Mouse (Mus musculus): ENCODE results near the gene Sp8. TPM values are rescaled to one million over a fixed set of nuclear protein-coding genes. Genes with fewer than 3 reads are reported as not detected.
A peak's percentile ranks its signal among the peaks of the same experiment; 100 is the strongest.

Sp8 gene
- polyA plus RNA-seq, 1 experiment, result not detected

- Histone ChIP-seq H3K4me3 (ENCODE audit: low read depth, low read length) (no peak overlapping the region), H3K27ac (ENCODE audit: insufficient read depth, low read depth, low read length) (no peak overlapping the region), H3K27me3 (ENCODE audit: control insufficient read depth, insufficient read depth, low read length) (peaks cover 60% of the 10 kb centered on the region), H3K4me1 (ENCODE audit: control insufficient read depth, insufficient read depth, insufficient read length, low read length) (peaks cover 14% of the 10 kb centered on the region), H3K36me3 (ENCODE audit: control insufficient read depth, insufficient read depth, low read length) (no peaks in the 10 kb centered on the region)
- TF ChIP-seq POLR2A (IDR thresholded peaks at IDR 0.05; ENCODE audit: low read depth, low read length) (no peak), CTCF (IDR thresholded peaks at IDR 0.05; ENCODE audit: extremely low read depth, insufficient read length, insufficient replicate concordance, low read depth, low read length) (no peak)
Observed at GRCm38 (mm10) chr12:118844111-118844510, 2.0 kb upstream of the Sp8 start.

GRCm38 (mm10) chr12:118844841-118845240 lies 1.3 kb upstream of the Sp8 start:
- H3K27ac ChIP-seq (ENCODE audit: insufficient read depth, low read depth, low read length), result no peak overlapping the region
- TF ChIP-seq POLR2A (IDR thresholded peaks at IDR 0.05; ENCODE audit: low read depth, low read length) (no peak), CTCF (IDR thresholded peaks at IDR 0.05; ENCODE audit: extremely low read depth, insufficient read length, insufficient replicate concordance, low read depth, low read length) (no peak)

GRCm38 (mm10) chr12:118845351-118845750 lies 778 bp upstream of the Sp8 start:
- WGBS, result 13% methylated on average over 3 of the region's 3 CpGs
- H3K27me3 ChIP-seq (ENCODE audit: control insufficient read depth, insufficient read depth, low read length), result peaks cover 63% of the 10 kb centered on the region

More at GRCm38 (mm10) chr12:118844841-118845240, 1.3 kb upstream of the Sp8 start:
- Histone ChIP-seq H3K4me3 (ENCODE audit: low read depth, low read length) (no peak overlapping the region), H3K4me1 (ENCODE audit: control insufficient read depth, insufficient read depth, insufficient read length, low read length) (peaks cover 18% of the 10 kb centered on the region), H3K36me3 (ENCODE audit: control insufficient read depth, insufficient read depth, low read length) (no peaks in the 10 kb centered on the region), H3K27me3 (ENCODE audit: control insufficient read depth, insufficient read depth, low read length) (peaks cover 63% of the 10 kb centered on the region)
- 7% methylated on average over 3 of the region's 3 CpGs for WGBS

GRCm38 (mm10) chr12:118846649-118847321 lies 656 bp downstream of the Sp8 start:
- no peaks in the 10 kb centered on the region for H3K36me3 ChIP-seq (ENCODE audit: control insufficient read depth, insufficient read depth, low read length)
- TF ChIP-seq POLR2A (IDR thresholded peaks at IDR 0.05; ENCODE audit: low read depth, low read length) (no peak), CTCF (IDR thresholded peaks at IDR 0.05; ENCODE audit: extremely low read depth, insufficient read length, insufficient replicate concordance, low read depth, low read length) (no peak)
- 1% methylated on average over 59 of the region's 59 CpGs for WGBS
- H3K27me3 ChIP-seq (ENCODE audit: control insufficient read depth, insufficient read depth, low read length), result peaks cover 61% of the 10 kb centered on the region
- H3K27ac ChIP-seq (ENCODE audit: insufficient read depth, low read depth, low read length), result no peak overlapping the region
- H3K4me1 ChIP-seq (ENCODE audit: control insufficient read depth, insufficient read depth, insufficient read length, low read length), result peaks cover 18% of the 10 kb centered on the region
- peak overlapping the region; percentile 59 for H3K4me3 ChIP-seq (ENCODE audit: low read depth, low read length)

More at GRCm38 (mm10) chr12:118845351-118845750, 778 bp upstream of the Sp8 start:
- H3K27ac ChIP-seq (ENCODE audit: insufficient read depth, low read depth, low read length), result no peak overlapping the region
- H3K4me1 ChIP-seq (ENCODE audit: control insufficient read depth, insufficient read depth, insufficient read length, low read length), result peaks cover 18% of the 10 kb centered on the region
- H3K4me3 ChIP-seq (ENCODE audit: low read depth, low read length), result no peak overlapping the region
- H3K36me3 ChIP-seq (ENCODE audit: control insufficient read depth, insufficient read depth, low read length), result no peaks in the 10 kb centered on the region
- TF ChIP-seq CTCF (IDR thresholded peaks at IDR 0.05; ENCODE audit: extremely low read depth, insufficient read length, insufficient replicate concordance, low read depth, low read length), result no peak
- TF ChIP-seq POLR2A (IDR thresholded peaks at IDR 0.05; ENCODE audit: low read depth, low read length), result no peak

- H3K4me1 ChIP-seq (ENCODE audit: control insufficient read depth, insufficient read depth, insufficient read length, low read length), result peaks cover 18% of the 10 kb centered on the region
Observed at GRCm38 (mm10) chr12:118847381-118847780, 1.3 kb downstream of the Sp8 start.

GRCm38 (mm10) chr12:118847861-118848495 lies 1.8 kb downstream of the Sp8 start:
- H3K27ac ChIP-seq (ENCODE audit: insufficient read depth, low read depth, low read length), result no peak overlapping the region
- peaks cover 18% of the 10 kb centered on the region for H3K4me1 ChIP-seq (ENCODE audit: control insufficient read depth, insufficient read depth, insufficient read length, low read length)
- H3K36me3 ChIP-seq (ENCODE audit: control insufficient read depth, insufficient read depth, low read length), result no peaks in the 10 kb centered on the region
- H3K4me3 ChIP-seq (ENCODE audit: low read depth, low read length), result peak overlapping the region; percentile 40
- H3K27me3 ChIP-seq (ENCODE audit: control insufficient read depth, insufficient read depth, low read length), result peaks cover 56% of the 10 kb centered on the region
- WGBS, result 3% methylated on average over 23 of the region's 23 CpGs
- TF ChIP-seq POLR2A (IDR thresholded peaks at IDR 0.05; ENCODE audit: low read depth, low read length) (no peak), CTCF (IDR thresholded peaks at IDR 0.05; ENCODE audit: extremely low read depth, insufficient read length, insufficient replicate concordance, low read depth, low read length) (no peak)

More at GRCm38 (mm10) chr12:118847381-118847780, 1.3 kb downstream of the Sp8 start:
- peaks cover 60% of the 10 kb centered on the region for H3K27me3 ChIP-seq (ENCODE audit: control insufficient read depth, insufficient read depth, low read length)
- no peak overlapping the region for H3K27ac ChIP-seq (ENCODE audit: insufficient read depth, low read depth, low read length)
- 4% methylated on average over 17 of the region's 17 CpGs for WGBS
- no peaks in the 10 kb centered on the region for H3K36me3 ChIP-seq (ENCODE audit: control insufficient read depth, insufficient read depth, low read length)
- peak overlapping the region; percentile 59; the same call in 1 of the 2 replicates for H3K4me3 ChIP-seq (ENCODE audit: low read depth, low read length)
- TF ChIP-seq CTCF (IDR thresholded peaks at IDR 0.05; ENCODE audit: extremely low read depth, insufficient read length, insufficient replicate concordance, low read depth, low read length) (no peak), POLR2A (IDR thresholded peaks at IDR 0.05; ENCODE audit: low read depth, low read length) (no peak)

GRCm38 (mm10) chr12:118848496-118849202 lies 2.5 kb downstream of the Sp8 start:
- Histone ChIP-seq H3K27me3 (ENCODE audit: control insufficient read depth, insufficient read depth, low read length) (peaks cover 57% of the 10 kb centered on the region), H3K4me3 (ENCODE audit: low read depth, low read length) (peak overlapping the region; percentile 40), H3K27ac (ENCODE audit: insufficient read depth, low read depth, low read length) (no peak overlapping the region), H3K4me1 (ENCODE audit: control insufficient read depth, insufficient read depth, insufficient read length, low read length) (peaks cover 16% of the 10 kb centered on the region), H3K36me3 (ENCODE audit: control insufficient read depth, insufficient read depth, low read length) (no peaks in the 10 kb centered on the region)
- no peak for TF ChIP-seq CTCF (IDR thresholded peaks at IDR 0.05; ENCODE audit: extremely low read depth, insufficient read length, insufficient replicate concordance, low read depth, low read length)
- TF ChIP-seq POLR2A (IDR thresholded peaks at IDR 0.05; ENCODE audit: low read depth, low read length), result no peak
- 2% methylated on average over 80 of the region's 80 CpGs for WGBS
